Mouse (Mus musculus) adrenal gland, postnatal 36 days (tissue): ENCODE data around the gene Sf3b4. TPM values are rescaled to one million over a fixed set of nuclear protein-coding genes. Genes with fewer than 3 reads are reported as not detected.
"Not testable (repeated sequence)": the region's sequence is repeated elsewhere in the genome, so short reads cannot be mapped to it uniquely, and the experiment has no call there.

Source experiments
- DNase-seq, 2 experiments: peaks; one replicate each; pipeline ENCODE4 v3.0.0; 2021; ENCODE audit warnings: mixed read lengths in 1 of 2
- total RNA-seq, 2 experiments: library from RNA; stranded (reverse); gene quantifications; 2 replicates each; pipeline ENCODE4 v1.2.3; 2021

Sf3b4 gene
- total RNA-seq, 2 experiments from 2014 or later: 53.6 to 57.9 TPM

DNA sequence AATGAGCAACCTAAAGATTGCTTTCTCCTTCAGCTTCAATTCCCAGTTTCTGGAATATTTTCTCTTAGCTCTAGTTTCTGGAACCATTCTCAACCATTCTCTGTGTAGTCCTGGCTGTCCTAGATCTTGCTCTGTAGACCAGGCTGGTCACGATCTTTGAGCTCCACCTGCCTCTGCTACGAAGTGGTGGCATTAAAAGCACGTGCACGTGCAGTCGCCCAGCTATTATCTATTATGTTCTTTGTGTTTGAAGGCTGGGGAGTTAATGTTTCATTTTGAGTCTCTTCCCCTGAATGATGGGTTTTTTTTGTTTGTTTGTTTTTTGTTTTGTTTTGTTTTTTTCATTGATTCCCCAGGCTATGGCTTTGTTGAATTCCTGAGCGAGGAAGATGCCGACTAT, 1.1 kb downstream of the Sf3b4 start:
- no peak for DNase-seq

DNA sequence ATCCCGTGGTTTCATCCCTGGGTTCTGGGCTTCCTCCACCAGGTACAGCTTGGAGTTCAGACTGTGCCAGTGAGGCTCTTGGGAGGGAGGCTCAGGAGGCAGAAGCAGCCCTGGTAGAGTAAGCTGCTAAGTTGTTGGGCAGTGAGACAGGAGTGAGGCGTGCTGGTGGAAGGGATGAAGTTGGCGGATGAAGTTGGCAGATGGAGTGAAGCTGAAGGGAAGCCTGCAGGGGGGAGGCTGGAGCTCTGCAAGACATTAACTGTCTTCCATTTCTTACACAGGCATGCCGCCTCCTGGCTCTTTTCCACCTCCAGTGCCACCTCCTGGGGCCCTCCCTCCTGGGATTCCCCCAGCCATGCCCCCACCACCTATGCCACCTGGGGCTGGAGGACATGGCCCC, 1.9 kb downstream of the Sf3b4 start:
- not testable (repeated sequence) for DNase-seq

DNA sequence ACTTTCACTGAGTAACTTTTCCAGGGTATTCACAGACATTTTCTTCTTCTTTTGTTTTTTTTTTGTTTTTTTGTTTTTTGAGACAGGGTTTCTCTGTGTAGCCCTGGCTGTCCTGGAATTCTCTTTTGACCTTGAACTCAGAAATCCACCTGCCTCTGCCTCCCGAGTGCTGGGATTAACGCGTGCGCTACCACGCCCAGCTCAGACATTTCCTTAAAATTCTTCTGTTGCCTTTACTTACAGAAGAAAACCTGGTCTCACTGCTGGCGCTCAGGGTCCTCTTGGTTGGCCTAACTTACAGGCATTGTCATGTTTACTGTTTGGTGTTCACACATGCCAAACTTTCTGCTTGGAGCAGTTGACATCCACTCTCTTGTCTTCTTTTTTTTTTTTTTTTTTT, 3.1 kb downstream of the Sf3b4 start:
- no peak for DNase-seq

DNA sequence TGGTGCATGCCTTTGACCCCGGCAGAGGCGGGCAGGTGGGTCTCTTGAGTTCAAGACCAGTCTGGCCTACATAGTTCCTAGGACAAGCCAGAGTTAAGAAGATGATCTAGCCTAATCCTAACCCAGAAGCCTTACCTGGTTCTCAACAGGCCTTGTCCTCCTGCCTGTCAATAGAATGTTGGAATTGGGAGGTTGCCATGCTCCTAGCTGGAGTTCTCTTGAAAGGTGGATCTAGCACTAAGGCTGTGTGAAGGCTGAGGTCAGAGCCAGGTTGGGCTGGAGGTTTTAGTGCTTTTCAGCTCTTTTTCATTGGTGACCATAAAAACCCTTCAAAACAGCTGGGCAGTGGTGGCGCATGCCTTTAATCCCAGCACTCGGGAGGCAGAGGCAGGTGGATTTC, 6.3 kb downstream of the Sf3b4 start:
- DNase-seq: no peak

DNA sequence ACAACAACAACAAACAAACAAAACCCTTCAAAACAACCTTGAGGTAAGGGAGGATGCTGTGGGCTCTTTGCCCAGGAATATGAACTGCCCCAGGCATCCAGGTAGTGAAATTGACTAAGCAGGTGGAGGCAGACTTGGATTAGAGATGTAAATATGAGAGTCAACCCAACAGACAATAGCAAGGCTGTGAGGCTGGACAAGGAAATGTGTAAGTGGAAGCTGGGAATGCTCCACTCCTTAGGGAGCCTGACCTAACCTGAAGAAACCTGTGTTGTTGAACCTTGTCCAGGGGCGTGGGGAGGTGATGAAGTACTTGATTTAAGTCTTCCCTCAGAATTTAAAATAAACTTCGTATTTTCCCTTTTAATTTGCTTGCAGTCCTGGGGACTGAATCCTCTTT, 6.8 kb downstream of the Sf3b4 start:
- no peak for DNase-seq

DNA sequence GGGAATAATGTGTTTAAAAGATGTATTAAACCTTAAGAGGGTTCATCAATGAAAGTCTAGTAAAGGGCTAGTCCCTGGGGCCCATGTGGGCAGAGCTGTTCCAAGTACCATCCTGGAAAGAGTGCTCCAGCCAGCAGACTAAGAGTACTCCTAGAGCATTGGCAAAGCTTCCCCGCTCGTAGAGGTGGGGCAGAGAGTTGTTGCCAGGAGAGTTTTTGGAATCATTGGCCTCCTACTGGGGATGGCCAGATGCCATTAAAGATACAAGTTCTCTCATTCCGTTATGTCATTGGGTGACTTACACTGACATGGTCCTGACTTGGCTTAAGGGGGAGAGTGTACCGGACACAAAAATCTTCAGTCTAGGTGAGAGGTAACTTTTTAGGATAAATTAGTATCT, 7.4 kb downstream of the Sf3b4 start:
- DNase-seq: peak; percentile 44 to 60

DNA sequence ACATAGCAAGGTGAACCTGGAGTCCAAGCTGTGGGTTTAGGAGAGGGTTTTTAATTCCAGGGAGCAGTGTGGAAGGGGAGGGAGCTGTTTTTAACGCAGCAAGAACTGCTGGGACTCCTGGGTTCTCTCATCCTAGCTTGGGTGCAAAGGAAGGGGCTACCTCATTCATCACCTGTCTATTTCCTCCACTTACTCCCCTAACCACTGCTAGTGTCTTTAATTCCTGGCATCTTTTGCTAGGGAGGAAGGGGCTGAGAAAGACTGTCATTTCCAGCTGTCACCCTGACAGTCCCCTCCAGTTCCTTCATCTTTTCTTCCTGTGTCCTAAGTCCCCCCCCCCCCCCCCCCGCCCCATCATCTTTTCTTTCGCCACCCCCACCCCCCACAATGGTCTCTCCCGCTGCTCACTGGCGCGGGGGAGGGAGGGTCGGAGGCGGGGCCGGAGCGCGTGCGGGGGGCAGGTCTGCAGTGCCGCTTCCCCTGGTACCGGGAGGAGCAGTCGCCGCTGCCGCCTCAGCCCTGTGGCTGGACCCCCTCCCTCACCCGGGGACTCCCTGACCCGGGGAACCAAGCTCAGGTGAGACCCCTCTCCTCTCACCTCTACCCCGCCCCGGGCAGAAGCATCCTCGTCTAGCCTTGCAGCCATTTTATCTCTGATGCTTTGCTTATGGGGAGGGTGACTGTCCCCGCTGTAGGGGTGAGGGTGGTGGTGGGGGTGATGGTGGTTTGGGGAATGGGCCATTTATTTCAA, 8.8 kb downstream of the Sf3b4 start, which contains the start of gene Sv2a:
Gene Sv2a, plus strand, starts transcription at position 425 of the 751 bp plus-strand sequence.
- DNase-seq: peak; percentile 55 to 71

DNA sequence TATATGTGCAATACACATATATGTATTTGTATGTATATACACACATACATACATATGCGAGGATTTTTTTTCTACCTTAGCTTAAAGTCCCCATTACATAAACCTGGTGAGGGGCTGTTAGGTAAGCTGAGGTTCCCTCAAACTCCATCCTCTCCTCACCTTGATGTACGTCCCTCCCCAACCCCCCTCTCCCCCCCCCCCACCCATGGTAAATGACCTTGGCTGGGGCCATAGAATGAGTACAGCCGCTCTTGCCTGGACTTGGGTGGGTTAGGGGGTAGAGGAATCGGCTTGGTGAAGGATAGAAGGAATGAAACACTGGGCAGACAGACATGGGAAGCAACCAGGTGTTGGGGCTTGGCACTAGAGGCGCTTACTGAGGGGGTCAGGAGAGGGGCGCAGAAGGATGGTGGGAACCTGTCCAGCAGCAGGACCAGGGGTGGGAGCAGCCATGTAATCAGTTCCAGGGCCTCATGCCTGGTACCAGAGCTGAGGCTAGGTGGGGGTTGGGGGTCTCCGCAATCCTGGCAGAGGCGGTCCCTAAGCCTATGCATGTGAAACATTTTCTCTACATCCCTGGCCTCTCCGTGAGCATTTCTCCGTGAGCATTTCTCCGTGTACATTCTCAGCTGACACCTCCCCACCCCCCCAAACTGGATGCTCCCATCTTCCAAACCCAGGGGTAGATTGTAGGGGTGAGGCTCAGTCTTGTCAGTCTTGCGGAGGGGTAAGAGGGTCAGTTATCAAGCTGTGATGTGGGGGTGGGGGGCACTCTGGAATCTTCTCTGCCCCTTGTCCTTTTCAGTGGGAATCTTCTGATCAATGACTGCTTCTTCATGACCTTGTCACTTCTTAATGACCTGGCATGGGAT, 9.6 kb downstream of the Sf3b4 start:
- no peak for DNase-seq

DNA sequence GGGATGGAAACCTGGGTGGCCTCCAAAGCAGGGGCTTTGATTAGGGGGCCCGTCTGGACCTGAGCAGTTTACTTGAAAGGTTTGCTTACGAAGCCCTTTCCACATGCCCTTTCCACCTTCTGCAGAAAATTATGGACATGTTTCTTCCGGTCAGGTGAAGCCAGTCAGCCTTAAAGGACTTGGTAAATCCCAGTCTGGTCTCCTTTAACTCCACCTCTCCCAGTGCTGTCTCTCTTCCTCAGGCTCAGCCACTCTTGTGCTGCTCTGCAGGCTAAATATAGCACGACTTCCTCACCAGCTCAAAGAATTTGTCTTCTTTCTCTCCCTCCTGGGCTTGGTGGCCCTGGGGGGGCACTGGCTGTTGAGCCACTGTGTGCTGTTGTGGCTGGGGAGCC, 10.2 kb downstream of the Sf3b4 start:
- DNase-seq: no peak

DNA sequence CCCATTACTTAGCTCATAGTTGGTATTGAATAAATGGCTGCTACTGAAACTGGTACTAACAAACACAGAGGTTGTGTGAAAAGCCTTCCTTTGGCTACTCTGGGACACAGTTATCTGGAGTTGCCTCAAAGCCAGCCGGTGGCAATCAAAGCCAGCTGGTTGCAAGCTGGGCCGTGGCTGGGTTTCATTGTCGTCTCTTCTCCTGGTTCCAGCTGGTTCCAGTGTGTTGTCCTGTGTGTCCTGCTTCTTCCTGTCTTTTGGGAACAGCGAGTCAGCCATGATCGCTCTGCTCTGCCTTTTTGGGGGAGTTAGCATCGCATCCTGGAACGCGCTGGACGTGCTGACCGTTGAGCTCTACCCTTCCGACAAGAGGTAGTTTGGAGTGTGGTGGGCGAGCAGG, 20.8 kb downstream of the Sf3b4 start:
- DNase-seq: no peak

DNA sequence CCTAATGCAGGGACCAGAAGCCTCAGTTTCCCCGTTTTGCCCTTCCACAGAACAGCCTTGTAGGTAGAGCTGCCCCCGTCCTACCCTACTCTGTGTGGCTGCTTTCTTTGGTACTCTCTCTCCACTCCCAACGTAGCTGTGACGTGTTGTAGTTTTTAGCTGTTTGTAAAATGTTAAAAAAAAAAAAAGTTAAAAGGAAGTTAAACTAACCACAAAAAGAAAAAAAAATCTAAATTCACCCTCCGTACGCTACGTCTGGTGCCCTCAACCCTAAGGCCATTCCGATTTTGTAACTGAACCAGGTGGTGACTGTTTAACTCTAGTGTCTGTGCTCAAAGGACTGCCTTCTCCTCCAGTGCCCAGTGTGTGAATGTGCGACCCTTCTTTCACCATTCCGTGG, 22.8 kb downstream of the Sf3b4 start:
- DNase-seq: no peak

DNA sequence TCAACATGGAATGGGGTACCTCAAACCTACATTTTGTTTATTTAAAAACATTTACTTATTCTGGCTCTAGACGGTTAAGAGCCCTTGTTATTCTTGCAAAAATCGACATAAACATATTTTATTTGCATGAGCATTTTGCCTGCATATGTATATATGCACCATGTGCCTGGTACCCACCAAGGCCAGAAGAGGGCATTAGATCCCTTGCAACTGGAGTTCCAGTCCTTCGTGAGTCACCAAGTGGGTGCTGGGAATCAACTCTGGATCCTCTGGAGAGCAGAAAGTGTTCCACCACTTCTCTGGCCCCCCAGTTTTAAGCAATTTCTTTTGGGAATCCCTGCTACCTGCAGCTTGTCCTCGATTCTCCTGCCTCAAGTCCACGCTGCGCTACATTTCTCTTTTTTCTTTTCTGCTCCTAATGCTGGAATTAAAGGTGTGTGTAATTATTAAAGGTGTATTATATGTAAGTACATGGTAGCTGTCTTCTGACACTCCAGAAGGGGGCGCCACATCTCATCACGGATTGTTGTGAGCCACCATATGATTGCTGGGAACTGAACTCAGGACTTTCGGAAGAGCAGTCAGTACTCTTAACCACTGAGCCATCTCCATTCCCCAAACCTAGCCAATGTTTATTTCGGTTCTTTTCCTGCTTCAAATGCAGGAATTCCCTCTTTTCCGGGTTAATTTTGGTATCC, 23.6 kb downstream of the Sf3b4 start:
- no peak for DNase-seq

DNA sequence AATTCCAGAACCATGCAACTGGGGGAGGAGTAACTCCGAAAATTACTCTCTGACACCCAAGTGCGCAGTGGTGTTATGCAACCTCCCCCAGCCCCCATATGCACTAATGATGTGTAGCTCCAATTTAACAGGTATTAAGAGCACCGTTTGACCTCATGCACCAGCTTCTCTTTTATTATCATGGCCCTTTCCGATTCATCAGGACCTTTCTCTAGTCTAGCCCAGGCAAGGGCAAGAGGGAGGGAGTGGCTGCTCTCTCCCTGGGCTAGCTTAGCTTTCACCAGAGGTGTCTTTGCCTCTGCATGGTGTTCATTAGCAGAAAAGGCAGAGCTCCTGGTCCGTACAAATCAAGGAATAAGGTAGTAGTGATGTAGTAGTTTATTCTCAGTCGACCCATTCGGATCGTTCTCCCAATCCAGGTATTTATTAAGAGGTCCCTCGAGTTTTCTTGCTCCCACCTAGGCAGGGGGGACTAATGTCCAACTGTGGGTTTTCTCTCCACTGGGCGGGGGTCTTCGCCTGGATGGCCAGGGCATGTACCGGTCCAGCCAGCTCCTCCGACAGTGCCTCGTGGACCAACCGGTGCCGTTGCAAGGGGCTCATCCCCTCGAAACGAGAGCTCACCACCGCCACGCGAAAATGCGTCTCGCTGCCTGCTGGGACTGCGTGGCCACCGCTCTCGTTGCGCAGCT, 24.5 kb downstream of the Sf3b4 start:
- DNase-seq: no peak

DNA sequence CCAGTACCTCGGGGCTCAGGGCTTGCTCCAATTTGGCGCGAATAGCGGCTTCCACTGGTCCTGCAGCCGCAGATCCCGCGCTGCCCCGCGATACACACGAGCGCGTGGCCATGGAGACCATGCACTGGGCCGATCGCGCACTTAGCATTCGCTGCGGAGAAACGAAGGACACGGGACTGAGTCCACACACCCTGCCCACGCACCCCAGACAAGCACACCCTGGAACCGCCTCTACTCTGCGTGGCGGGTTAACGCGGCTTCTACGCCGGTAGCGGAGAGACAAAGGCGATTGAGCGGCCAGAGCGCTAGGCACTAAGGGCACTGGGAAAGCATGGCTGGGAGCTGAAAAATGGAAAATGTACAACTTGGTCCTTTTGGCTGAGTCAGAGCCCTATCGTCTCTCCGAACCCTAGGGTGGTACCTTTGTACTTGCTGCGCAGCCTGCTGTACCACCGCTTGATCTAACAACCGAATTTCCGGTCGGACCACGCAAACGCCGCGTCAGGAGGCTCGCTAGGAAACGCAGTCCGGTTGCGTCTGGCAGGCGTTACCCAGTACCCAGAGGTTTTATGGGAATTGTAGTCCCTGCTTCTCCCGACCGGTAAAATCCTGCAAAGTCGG, 25.1 kb downstream of the Sf3b4 start:
- peak; percentile 91 to 93 for DNase-seq

DNA sequence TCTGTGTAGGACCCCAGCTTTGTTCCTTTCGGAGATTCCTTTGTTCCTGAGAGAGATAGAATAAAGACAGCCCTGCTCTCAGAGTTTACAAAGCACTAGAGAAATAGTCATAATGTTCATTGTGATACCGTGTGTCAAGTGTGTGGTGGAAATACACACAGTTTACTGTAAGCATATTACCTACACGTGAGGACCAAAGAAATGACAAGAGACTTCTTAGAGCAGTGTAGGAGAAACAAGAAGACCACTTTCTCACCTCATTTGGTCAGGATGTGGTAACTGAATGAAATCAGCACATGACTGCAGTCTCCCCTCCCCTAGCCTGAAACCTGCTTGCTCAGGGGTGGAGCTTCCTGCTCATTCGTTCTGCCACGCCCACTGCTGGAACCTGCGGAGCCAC, 26.0 kb downstream of the Sf3b4 start:
- no peak for DNase-seq

DNA sequence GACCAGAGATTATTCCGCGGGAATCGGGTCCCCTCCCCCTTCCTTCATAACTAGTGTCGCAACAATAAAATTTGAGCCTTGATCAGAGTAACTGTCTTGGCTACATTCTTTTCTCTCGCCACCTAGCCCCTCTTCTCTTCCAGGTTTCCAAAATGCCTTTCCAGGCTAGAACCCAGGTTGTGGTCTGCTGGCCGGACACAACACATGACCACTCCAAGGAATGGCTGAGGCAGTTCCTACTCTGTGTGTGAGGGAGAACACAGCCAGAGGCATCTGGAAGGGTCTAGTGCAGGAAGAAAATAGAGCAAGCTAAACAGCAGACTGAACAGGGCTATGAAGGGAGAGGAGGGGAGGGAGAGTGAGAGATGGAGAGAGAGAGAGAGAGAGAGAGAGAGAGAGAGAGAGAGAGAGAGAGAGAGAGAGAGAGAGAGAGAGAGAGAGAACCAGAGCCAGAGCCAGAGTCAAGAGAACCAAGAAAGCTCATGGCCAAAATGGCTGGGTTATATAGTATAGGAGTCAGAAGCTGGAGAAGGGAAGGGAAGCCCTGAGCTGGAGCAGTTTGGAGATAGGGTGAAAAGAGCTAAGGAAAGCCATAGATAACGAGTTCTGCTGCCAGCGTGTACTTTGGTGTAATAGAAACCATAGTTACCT, 26.6 kb downstream of the Sf3b4 start:
- not testable (repeated sequence) for DNase-seq

DNA sequence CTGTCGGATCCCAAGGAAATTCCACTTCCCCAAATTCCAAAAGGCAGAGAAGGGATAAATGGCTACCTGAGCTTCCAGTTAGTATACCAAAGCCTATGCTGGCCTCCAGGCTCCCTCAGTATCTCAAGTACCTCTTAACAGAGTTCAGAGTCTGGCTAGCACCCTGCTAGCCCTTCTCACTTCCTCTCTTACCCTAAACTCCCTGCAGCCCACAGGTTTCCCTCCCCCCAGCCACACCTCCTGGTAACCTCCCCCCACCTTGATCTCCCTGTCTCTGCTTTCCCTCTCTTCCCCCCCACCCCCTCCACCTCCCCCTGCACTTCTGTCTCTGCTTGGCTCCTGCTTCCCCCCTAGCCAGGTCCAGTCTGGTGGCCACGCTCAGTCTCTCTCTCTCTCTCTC, 27.6 kb downstream of the Sf3b4 start:
- no peak for DNase-seq

DNA sequence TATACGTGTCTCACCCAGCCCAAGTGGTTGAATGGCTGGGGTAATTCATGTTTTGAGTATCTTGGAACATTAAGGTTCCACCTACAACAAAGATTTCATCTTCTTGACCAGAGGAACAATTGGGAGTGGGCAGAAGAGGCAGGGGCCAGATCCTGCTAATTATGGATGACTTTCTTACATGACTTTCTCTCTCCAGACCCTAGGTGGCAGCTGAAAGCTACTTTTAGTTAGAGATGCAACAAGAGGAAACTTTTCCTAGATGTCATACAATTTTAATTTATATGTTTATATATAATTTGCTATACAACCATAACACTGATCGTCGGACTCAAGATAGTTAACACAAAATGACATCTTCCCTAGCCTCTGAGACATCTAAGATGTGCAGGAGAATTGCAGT, 35.7 kb downstream of the Sf3b4 start:
- DNase-seq: no peak

DNA sequence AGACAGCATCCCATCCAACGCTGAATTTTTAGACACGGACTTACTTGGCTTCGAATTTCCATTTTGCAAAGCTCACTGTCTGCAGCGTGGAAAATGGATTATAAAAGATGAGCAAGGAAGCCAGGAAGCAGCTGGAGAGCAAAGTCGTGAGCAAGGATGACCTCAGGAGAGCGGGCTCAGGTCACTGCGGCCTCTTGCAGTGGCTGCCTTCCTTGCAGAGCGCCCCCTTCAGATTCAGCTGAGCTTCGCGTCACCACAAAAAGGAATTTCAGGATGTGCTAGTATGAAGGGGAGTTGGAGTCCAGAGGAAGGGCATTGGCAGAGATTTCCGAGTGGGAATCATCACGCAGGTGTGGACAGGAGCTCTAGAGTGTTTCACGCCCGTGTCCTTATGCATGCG, 37.1 kb downstream of the Sf3b4 start:
- peak; percentile 34 to 57 for DNase-seq

DNA sequence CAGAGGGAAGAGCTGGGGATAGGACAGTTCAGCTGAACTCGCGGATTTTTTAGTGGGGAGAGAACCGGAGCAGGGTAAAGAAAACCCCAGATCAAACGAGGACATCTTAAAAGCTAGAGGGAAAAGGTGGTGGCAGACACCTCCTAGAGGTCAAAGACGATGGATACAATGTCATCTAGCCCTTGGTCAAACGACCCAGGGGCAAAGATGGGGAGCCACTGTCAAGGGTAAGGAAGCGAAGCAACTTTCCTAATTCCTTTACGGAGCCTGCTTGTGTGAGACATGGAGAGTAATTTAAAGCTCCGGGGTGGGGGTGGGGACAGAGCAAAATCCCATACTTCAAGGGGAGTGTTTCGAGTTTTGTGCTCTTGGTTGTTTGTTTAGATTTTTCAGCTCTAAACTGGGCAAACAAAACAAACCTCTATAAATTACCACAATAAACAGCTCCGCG, 47.1 kb downstream of the Sf3b4 start:
- peak in 1 of 2 experiments; percentile 15 for DNase-seq

DNA sequence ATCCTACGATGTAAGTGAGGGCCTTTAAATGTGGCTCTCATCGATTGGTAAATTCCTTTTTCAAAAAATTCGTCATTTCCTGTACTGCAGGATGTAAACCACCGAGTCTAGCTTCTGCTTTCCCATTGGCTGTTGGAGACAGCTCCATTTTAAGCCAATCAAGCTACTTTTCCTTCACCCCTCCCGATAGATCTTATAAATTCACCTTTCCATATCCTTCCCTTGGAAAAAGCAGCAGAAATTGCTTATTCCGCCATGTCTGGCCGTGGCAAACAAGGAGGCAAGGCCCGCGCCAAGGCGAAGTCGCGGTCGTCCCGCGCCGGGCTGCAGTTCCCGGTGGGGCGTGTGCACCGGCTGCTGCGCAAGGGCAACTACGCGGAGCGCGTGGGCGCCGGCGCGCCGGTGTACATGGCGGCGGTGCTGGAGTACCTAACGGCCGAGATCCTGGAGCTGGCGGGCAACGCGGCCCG, 47.6 kb downstream of the Sf3b4 start, which contains the start of the genes Bola1 and Hist2h2ab:
Gene Bola1, minus strand, starts transcription at position 49 of the 470 bp plus-strand sequence.
Gene Hist2h2ab, plus strand, starts transcription at position 205 of the 470 bp plus-strand sequence.
- DNase-seq: peak; percentile 72 to 76
